Mouse (Mus musculus) megakaryocyte, embryonic 14.5 days (primary cell): ENCODE data around the gene Klk1b24. TPM values are rescaled to one million over a fixed set of nuclear protein-coding genes. Genes with fewer than 3 reads are reported as not detected.

Experiments used
- H3K27me3 ChIP-seq: replicated peaks from 2 replicates; pipeline ENCODE3; 2012; ENCODE audit warnings: inconsistent platforms
- H3K36me3 ChIP-seq: replicated peaks from 2 replicates; pipeline ENCODE3; 2012; ENCODE audit warnings: low read length, inconsistent platforms, mixed read lengths
- H3K4me1 ChIP-seq: 2 replicates; pipeline ENCODE4 v1.6.1; 2012; ENCODE audit warnings: inconsistent platforms
- H3K4me3 ChIP-seq: replicated peaks from 2 replicates; pipeline ENCODE3; 2012; ENCODE audit warnings: moderate library complexity, mild to moderate bottlenecking, inconsistent platforms
- H3K9me3 ChIP-seq: 2 replicates; pipeline ENCODE4 v1.6.1; 2012; ENCODE audit warnings: inconsistent platforms
- FLI1 ChIP-seq: IDR thresholded peaks from 2 replicates; pipeline ENCODE4 v1.6.1; 2012; ENCODE audit warnings: low read length, inconsistent platforms, mixed read lengths
- GATA1 ChIP-seq: IDR thresholded peaks from 3 replicates; pipeline ENCODE4 v1.6.1; 2012; ENCODE audit warnings: mixed read lengths, low read length, inconsistent platforms, borderline replicate concordance
- polyA plus RNA-seq: library from polyadenylated mRNA; stranded (reverse); fragments of >175 nt; gene quantifications from 2 replicates; pipeline ENCODE4 v1.2.3, GENCODE M21; 2012; ENCODE audit warnings: low replicate concordance; ENCODE audit not compliant: insufficient read depth

Gene Klk1b24
- polyA plus RNA-seq, 1 experiment: not detected

DNA sequence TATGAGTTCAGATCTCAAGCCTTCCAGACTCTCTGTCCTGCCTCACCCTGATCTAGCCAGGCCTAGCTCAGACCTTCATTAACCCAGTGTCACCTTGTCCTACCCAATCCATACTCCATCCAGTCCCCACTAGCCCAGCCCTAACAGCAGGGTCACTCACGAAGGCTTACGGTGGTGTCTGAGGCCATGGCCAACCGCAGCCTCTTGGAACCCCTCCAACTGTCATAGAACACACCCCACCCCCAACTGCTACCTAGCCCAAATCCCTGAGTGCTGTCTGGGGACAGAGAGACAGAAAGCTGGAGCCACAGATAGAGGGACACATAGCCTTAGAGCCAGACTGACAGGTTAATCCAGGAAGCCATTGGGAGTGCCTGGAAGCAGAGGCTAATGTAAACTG is 47.9 kb downstream of the Klk1b24 start, which contains the start of gene Gm36864:
Gene Gm36864 (plus strand): TSS at position 269 of the 400 bp plus-strand sequence.
- H3K36me3 ChIP-seq: no peaks in the 10 kb centered on the region
- H3K4me3 ChIP-seq: no peak within 1 kb of the TSS
- H3K27me3 ChIP-seq: peaks cover 45% of the 10 kb centered on the region
- H3K9me3 ChIP-seq: no peaks in the 10 kb centered on the region
- peaks cover 29% of the 10 kb centered on the region for H3K4me1 ChIP-seq
- TF ChIP-seq FLI1 (no peak), GATA1 (no peak)

DNA sequence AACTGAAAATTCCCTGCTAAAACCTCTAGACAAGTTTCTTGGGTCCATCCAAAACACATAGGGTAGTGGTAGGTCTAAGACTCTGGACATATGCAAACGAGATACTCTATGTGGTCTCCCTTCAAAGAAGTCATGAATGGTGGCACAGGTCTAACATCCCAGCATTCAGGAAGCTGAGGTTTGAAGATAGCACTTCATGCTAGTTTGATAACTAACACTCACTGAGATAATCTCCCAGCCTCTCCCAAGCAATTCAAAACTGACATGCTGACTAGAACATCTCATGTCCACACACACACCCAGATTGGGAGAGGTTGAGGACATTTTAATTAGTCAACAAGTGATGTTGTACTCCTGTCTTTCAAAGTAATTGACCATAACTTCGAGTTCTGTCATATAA is 51.9 kb downstream of the Klk1b24 start:
- Histone ChIP-seq H3K4me3 (no peak overlapping the region), H3K27me3 (peaks cover 37% of the 10 kb centered on the region), H3K36me3 (no peaks in the 10 kb centered on the region), H3K4me1 (peaks cover 39% of the 10 kb centered on the region), H3K9me3 (peaks cover 3% of the 10 kb centered on the region; the same call in 1 of the 2 replicates)
- no peak for TF ChIP-seq GATA1
- TF ChIP-seq FLI1: no peak

DNA sequence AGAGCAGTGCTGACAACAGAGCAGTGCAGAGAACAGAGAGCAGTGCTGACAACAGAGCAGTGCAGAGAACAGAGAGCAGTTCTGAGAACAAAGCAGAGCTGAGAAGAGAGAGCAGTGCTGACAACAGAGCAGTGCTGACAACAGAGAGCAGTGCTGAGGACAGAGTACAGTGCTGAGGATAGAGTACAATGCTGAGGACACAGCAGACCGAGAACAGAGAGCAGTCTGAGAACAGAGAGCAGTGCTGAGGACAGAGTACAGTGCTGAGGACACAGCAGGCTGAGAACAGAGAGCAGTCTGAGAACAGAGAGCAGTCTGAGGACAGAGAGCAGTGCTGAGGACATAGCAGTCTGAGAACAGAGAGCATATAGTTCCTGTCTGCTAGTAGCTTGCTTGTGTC is 52.7 kb downstream of the Klk1b24 start:
- Histone ChIP-seq H3K4me3 (peak overlapping the region; percentile 8), H3K27me3 (peaks cover 36% of the 10 kb centered on the region), H3K4me1 (peaks cover 47% of the 10 kb centered on the region), H3K36me3 (no peaks in the 10 kb centered on the region), H3K9me3 (peaks cover 3% of the 10 kb centered on the region; the same call in 1 of the 2 replicates)
- TF ChIP-seq FLI1 (no peak), GATA1 (no peak)

DNA sequence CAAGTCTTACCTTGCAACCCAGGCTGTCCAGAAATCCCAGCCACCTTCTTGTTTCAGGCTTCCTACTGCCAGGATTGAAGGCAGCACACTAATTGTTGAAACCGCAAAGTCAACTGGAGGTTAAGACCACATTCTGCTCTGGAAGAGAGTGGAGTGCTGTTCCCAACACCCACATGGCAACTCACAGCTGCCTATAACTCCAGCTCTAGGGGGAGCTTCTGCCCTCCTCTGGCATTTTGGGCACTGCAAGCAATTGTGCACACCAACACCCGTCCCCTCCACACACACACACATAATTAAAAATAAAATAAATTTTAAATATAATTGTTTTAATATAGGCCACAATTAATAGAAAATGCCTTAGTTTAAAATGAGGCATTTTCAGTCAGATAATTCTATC is 53.1 kb downstream of the Klk1b24 start:
- TF ChIP-seq GATA1 (no peak), FLI1 (no peak)
- Histone ChIP-seq H3K4me1 (peaks cover 48% of the 10 kb centered on the region), H3K27me3 (peaks cover 31% of the 10 kb centered on the region), H3K9me3 (peaks cover 3% of the 10 kb centered on the region; the same call in 1 of the 2 replicates), H3K36me3 (no peaks in the 10 kb centered on the region), H3K4me3 (no peak overlapping the region)

Other genes starting within 250 kb of the Klk1b24 start
- gene Klk1b8, start 237.6 kb upstream of the Klk1b24 start, polyA plus RNA-seq: not detected in 2 replicates
- gene Klk1b1, start 221.5 kb upstream of the Klk1b24 start, polyA plus RNA-seq: not detected in 2 replicates
- gene Klk1b9, start 212.2 kb upstream of the Klk1b24 start, polyA plus RNA-seq: not detected in 2 replicates
- gene Klk1b11, start 192.4 kb upstream of the Klk1b24 start, polyA plus RNA-seq: not detected in 2 replicates
- gene Klk1b26, start 176.1 kb upstream of the Klk1b24 start, polyA plus RNA-seq: not detected in 2 replicates
- not detected in 2 replicates for gene Klk1b27, start 135.9 kb upstream of the Klk1b24 start, polyA plus RNA-seq
- not detected in 2 replicates for gene Klk1b21, start 85.9 kb upstream of the Klk1b24 start, polyA plus RNA-seq
- not detected in 2 replicates for gene Klk1b22, start 75.6 kb upstream of the Klk1b24 start, polyA plus RNA-seq
- not detected in 2 replicates for gene Klk1b16, start 51.5 kb upstream of the Klk1b24 start, polyA plus RNA-seq
- not detected in 2 replicates for gene Klk1b3, start 10.0 kb downstream of the Klk1b24 start, polyA plus RNA-seq
- not detected in 2 replicates for gene Klk1b4, start 19.2 kb downstream of the Klk1b24 start, polyA plus RNA-seq
- not detected in 2 replicates for gene Klk1b5, start 27.7 kb downstream of the Klk1b24 start, polyA plus RNA-seq
- gene Klk1, start 37.1 kb downstream of the Klk1b24 start, polyA plus RNA-seq: not detected in 2 replicates
- not detected in 2 replicates for gene Gm36864, start 47.9 kb downstream of the Klk1b24 start, polyA plus RNA-seq
- gene 1700028J19Rik, start 58.5 kb downstream of the Klk1b24 start, polyA plus RNA-seq: not detected in 2 replicates
- gene 2410002F23Rik, start 58.5 kb downstream of the Klk1b24 start, polyA plus RNA-seq: 90.5 and 96.5 TPM in 2 replicates
- not detected in 2 replicates for gene Acp4, start 69.1 kb downstream of the Klk1b24 start, polyA plus RNA-seq
- gene Gm15517, start 73.2 kb downstream of the Klk1b24 start, polyA plus RNA-seq: not detected in 2 replicates
- gene Clec11a, start 118.7 kb downstream of the Klk1b24 start, polyA plus RNA-seq: 0.92 and 1.8 TPM in 2 replicates
- 0.07 TPM in 1 of 2 replicates, not detected in the other for gene Shank1, start 122.0 kb downstream of the Klk1b24 start, polyA plus RNA-seq
- gene Syt3, start 195.9 kb downstream of the Klk1b24 start, polyA plus RNA-seq: not detected in 2 replicates
- gene 1700008O03Rik, start 197.6 kb downstream of the Klk1b24 start, polyA plus RNA-seq: not detected in 2 replicates
- gene Lrrc4b, start 240.8 kb downstream of the Klk1b24 start, polyA plus RNA-seq: not detected in 2 replicates